Comparison of ENCODE assay signal across 13 mouse cellular contexts in the genomic region with DNA sequence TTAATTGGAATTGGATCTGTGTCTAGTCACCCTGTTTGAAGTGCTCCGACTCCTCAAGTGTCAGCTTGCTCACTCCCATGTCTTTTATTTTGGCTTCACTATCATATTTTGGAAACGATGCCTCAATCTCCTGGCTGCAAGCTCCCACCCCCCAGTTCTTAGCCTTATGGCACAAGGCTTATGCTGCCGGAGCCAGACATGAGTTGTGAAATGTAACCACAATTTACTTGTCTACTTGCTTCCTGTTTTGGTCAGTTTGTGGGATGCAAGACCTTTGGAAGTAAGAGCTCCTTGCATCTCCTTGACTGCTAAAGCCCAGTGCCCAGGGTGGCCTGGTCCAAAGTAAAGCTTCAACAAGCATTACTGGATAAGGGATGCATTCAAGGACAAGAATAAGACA.
DNase-seq lines count a peak whose midpoint lies in the region; ATAC-seq lines count a peak whose summit lies in the region.
"Had no signal": no experiment of that assay in that cellular context is flagged by ENCODE, and none has a peak within 500 bp of the region (broad histone marks: within the 10 kb centered on the region; RNA-seq: fewer than 3 reads in every experiment).

No protein-coding gene starts in this region.

- H3K27ac ChIP-seq in heart, embryonic 11.5 days (ENCODE audit: low read depth, low read length), result no peak overlapping the region
- H3K27ac ChIP-seq in embryonic facial prominence, embryonic 10.5 days (replicated peaks), result peak overlapping the region; percentile 10; the same call in 1 of the 2 replicates
- H3K27ac ChIP-seq in limb, embryonic 10.5 days, result peak overlapping the region; percentile 65
- H3K27ac ChIP-seq: embryonic facial prominence, embryonic 15.5 days; forebrain, embryonic 12.5 days; hindbrain, embryonic 12.5 days had no signal

- no peak overlapping the region for H3K4me2 ChIP-seq in heart, embryonic 11.5 days
- H3K4me2 ChIP-seq: embryonic facial prominence, embryonic 15.5 days; forebrain, embryonic 12.5 days; hindbrain, embryonic 12.5 days had no signal

- WGBS in heart, embryonic 11.5 days (ENCODE audit: insufficient replicate concordance), result 75% methylated on average over 3 of the region's 3 CpGs
- 85% methylated on average over 3 of the region's 3 CpGs for WGBS in embryonic facial prominence, embryonic 10.5 days
- WGBS in limb, embryonic 10.5 days, result 82% methylated on average over 3 of the region's 3 CpGs

- H3K36me3 ChIP-seq in heart, embryonic 11.5 days (ENCODE audit: control insufficient read depth, insufficient read depth, low read length), result no peaks in the 10 kb centered on the region
- H3K36me3 ChIP-seq in embryonic facial prominence, embryonic 10.5 days (replicated peaks), result no peaks in the 10 kb centered on the region
- no peaks in the 10 kb centered on the region for H3K36me3 ChIP-seq in limb, embryonic 10.5 days
- H3K36me3 ChIP-seq: embryonic facial prominence, embryonic 15.5 days; forebrain, embryonic 12.5 days; hindbrain, embryonic 12.5 days had no signal

- ATAC-seq in heart, embryonic 11.5 days (replicated peaks; ENCODE audit: insufficient number of reproducible peaks, low FRiP score, low TSS enrichment), result no peak
- ATAC-seq in inflammation-experienced regulatory T-cells, adult 6 months, result no peak

- no peak overlapping the region for H3K4me3 ChIP-seq in heart, embryonic 11.5 days (ENCODE audit: low read depth, low read length)
- no peak overlapping the region for H3K4me3 ChIP-seq in embryonic facial prominence, embryonic 10.5 days
- no peak overlapping the region for H3K4me3 ChIP-seq in limb, embryonic 10.5 days
- H3K4me3 ChIP-seq: embryonic facial prominence, embryonic 15.5 days; erythroblast, embryonic 14.5 days; forebrain, embryonic 12.5 days; hindbrain, embryonic 12.5 days had no signal

- no peaks in the 10 kb centered on the region for H3K27me3 ChIP-seq in heart, embryonic 11.5 days (ENCODE audit: control insufficient read depth, insufficient read depth, low read length)
- no peaks in the 10 kb centered on the region for H3K27me3 ChIP-seq in embryonic facial prominence, embryonic 10.5 days (replicated peaks; ENCODE audit: low read depth, poor library complexity, severe bottlenecking)
- H3K27me3 ChIP-seq in limb, embryonic 10.5 days (ENCODE audit: low read depth, poor library complexity, severe bottlenecking), result no peaks in the 10 kb centered on the region
- H3K27me3 ChIP-seq: embryonic facial prominence, embryonic 15.5 days; forebrain, embryonic 12.5 days; hindbrain, embryonic 12.5 days had no signal

- no peaks in the 10 kb centered on the region for H3K9me3 ChIP-seq in heart, embryonic 11.5 days (replicated peaks; ENCODE audit: control insufficient read depth, low read length)
- no peaks in the 10 kb centered on the region for H3K9me3 ChIP-seq in embryonic facial prominence, embryonic 10.5 days
- no peaks in the 10 kb centered on the region for H3K9me3 ChIP-seq in limb, embryonic 10.5 days (replicated peaks)
- H3K9me3 ChIP-seq: embryonic facial prominence, embryonic 15.5 days; forebrain, embryonic 12.5 days; hindbrain, embryonic 12.5 days had no signal

- no peak overlapping the region for H3K9ac ChIP-seq in heart, embryonic 11.5 days (ENCODE audit: low read depth, low read length)
- H3K9ac ChIP-seq: embryonic facial prominence, embryonic 15.5 days; forebrain, embryonic 12.5 days; hindbrain, embryonic 12.5 days had no signal

- no peaks in the 10 kb centered on the region for H3K4me1 ChIP-seq in heart, embryonic 11.5 days (ENCODE audit: control insufficient read depth, insufficient read depth, low read length)
- H3K4me1 ChIP-seq in embryonic facial prominence, embryonic 10.5 days, result peaks cover 34% of the 10 kb centered on the region
- peaks cover 60% of the 10 kb centered on the region for H3K4me1 ChIP-seq in limb, embryonic 10.5 days

- peak; percentile 88 for DNase-seq in heart, adult 11 months
- DNase-seq in embryonic facial prominence, embryonic 10.5 days (ENCODE audit: low spot score), result no peak
- peak; percentile 28 for DNase-seq in limb, embryonic 10.5 days (ENCODE audit: low spot score)
- no peak for DNase-seq in frontal cortex, postnatal 10 days (ENCODE audit: low spot score in 2 of 2)
- DNase-seq: cerebellum, adult 18-20 months; cerebellum, adult 9-11 months; cerebellum, postnatal 36 days had no signal

Comparison
In these comparisons a context has a peak if more than half of its experiments do, and no peak if none do; other contexts are left out.
1. DNase-seq: peak in heart, adult 11 months (single experiment) and limb, embryonic 10.5 days (single experiment); none in embryonic facial prominence, embryonic 10.5 days (single experiment) and frontal cortex, postnatal 10 days (0 of 2).